Mouse (Mus musculus) thymus, adult 2 months (tissue): ENCODE results near the gene Prim2.

Source experiments
- CTCF ChIP-seq: fragments of 200-500 bp; IDR thresholded peaks from 2 replicates; pipeline ENCODE4 v1.5.1; 2012; ENCODE audit warnings: mild to moderate bottlenecking, control low read depth, low read length, moderate library complexity, borderline replicate concordance; ENCODE audit not compliant: control insufficient read depth, poor library complexity, insufficient read depth; ENCODE audit errors: extremely low read depth
- POLR2A ChIP-seq: fragments of 200-500 bp; IDR thresholded peaks from 2 replicates; pipeline ENCODE4 v1.6.1; 2012; ENCODE audit warnings: mild to moderate bottlenecking, low read length, control low read depth, moderate library complexity; ENCODE audit not compliant: control insufficient read depth, poor library complexity, insufficient read depth; ENCODE audit errors: extremely low read depth

DNA sequence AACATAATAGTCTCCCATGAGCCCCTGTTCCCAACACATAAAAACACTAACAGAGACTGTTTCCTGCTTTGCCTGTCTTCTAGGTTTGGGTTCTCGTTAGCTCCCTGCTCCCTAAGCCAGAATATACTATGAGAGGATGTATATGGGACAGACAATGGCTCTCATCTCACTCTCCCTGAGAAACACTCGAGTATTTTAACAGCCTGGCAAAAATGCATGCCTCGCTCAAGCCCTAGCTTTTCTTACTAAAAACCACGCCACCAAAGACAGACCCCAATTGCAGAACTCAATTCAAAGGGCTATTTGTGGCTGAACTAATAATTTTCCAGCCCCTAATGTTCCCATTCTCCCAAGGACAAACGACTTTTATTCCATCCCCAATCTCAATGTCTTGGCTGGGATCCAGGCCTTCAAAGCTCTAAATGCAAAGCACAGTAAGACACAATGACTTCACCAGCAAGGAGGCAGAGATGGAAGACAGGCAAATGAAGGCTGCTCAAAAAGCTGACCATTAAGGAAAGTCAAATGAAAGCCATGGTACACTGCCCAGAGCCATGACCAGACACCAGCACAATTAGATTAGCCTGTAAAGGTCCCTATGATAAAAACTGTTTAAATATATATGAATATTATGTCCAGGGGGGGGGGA lies 70.5 kb downstream of the Prim2 start:
- TF ChIP-seq CTCF = no peak
- no peak for TF ChIP-seq POLR2A
